Mouse (Mus musculus): ENCODE data around the gene Slc9a3r1. TPM values are rescaled to one million over a fixed set of nuclear protein-coding genes. Genes with fewer than 3 reads are reported as not detected.

The Slc9a3r1 gene
- polyA plus RNA-seq, 1 experiment from 2014 or later, result 46.4 TPM

DNA sequence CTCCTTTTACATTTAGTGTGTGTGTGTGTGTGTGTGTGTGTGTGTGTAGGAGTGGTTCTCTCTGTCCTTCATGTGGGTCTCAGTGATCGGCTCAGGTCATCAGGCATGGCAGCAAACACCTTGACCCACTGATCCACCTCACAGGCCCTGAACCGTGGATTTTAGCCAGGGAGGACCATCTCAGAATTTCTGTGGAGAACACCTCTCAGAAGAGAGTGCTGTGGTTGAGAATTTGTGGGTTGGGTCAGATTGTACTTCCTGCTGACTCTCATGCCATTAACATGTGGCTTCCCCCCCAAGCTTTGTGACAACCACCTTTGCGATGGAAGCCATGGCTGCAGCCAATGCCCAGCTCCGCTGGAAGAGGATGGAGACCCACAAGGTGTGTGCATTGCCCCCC, 37.4 kb downstream of the Slc9a3r1 start:
- no peak for ATAC-seq (replicated peaks)
- Histone ChIP-seq H3K27ac (no peak overlapping the region), H3K4me3 (no peak overlapping the region), H3K9ac (no peak overlapping the region), H3K4me1 (peaks cover 4% of the 10 kb centered on the region; the same call in 1 of the 2 replicates), H3K27me3 (replicated peaks) (no peaks in the 10 kb centered on the region), H3K9me3 (no peaks in the 10 kb centered on the region), H3K4me2 (no peak overlapping the region), H3K36me3 (replicated peaks) (peaks cover 5% of the 10 kb centered on the region; the same call in 1 of the 2 replicates)
- WGBS, result 93% methylated on average over 4 of the region's 4 CpGs

DNA sequence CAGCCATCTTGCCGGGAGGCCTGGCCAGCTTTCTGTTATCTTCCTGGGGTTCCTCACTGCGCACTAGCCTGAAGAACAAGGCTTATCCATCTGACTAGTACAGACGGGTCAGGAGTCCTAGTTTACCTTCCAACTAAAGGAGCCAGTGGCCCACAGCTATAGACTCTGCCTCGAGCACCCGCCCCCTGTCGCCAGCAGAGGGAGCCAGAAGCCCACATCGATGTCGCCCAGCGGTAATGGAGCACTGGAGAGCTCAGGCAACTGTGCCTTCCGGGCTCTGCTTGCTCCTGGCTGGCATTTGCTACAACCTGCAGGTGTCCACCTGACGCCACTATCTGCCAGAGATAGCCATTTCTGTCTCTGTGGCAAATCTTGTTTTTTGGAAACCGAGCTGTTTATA, 39.2 kb downstream of the Slc9a3r1 start:
- no peak overlapping the region for H3K27ac ChIP-seq
- peaks cover 17% of the 10 kb centered on the region for H3K36me3 ChIP-seq (replicated peaks)
- no peak overlapping the region for H3K4me3 ChIP-seq
- peak; percentile 83 for ATAC-seq (replicated peaks)
- H3K9ac ChIP-seq, result no peak overlapping the region
- no peaks in the 10 kb centered on the region for H3K9me3 ChIP-seq
- peaks cover 4% of the 10 kb centered on the region; the same call in 1 of the 2 replicates for H3K4me1 ChIP-seq
- H3K4me2 ChIP-seq, result no peak overlapping the region
- 14% methylated on average over 12 of the region's 12 CpGs for whole genome bisulfite sequencing
- H3K27me3 ChIP-seq (replicated peaks), result no peaks in the 10 kb centered on the region

GRCm38 (mm10) chr11:115202756-115203155, 39.6 kb downstream of the Slc9a3r1 start:
- ATAC-seq (replicated peaks), result no peak
- peaks cover 17% of the 10 kb centered on the region for H3K36me3 ChIP-seq (replicated peaks)
- no peak overlapping the region for H3K4me3 ChIP-seq
- 97% methylated on average over 9 of the region's 9 CpGs for WGBS
- peaks cover 4% of the 10 kb centered on the region; the same call in 1 of the 2 replicates for H3K4me1 ChIP-seq
- no peaks in the 10 kb centered on the region for H3K9me3 ChIP-seq
- no peak overlapping the region for H3K27ac ChIP-seq
- no peaks in the 10 kb centered on the region for H3K27me3 ChIP-seq (replicated peaks)
- H3K9ac ChIP-seq, result no peak overlapping the region
- no peak overlapping the region for H3K4me2 ChIP-seq

DNA sequence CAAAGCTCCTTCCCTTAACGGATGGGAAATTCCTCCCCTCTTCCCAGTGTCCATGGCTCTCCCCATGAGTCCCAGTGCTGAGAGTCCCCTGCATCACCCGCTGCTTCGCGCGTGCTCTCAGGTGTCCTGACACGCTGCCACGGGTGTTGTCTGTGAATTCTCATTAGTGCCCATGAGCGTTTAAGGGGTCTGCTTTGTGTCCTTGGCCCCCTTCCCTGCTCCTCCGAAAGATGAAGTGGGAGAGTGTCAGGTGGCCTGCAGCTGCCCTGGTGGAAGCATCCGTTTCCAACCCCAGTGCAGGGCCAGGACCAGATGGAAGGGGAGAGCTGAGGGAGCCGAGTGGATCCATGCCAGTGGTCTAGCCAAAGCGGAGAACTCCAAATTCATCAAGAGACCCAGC, 45.0 kb downstream of the Slc9a3r1 start:
- WGBS, result 79% methylated on average over 12 of the region's 12 CpGs
- H3K9me3 ChIP-seq, result no peaks in the 10 kb centered on the region
- no peaks in the 10 kb centered on the region for H3K27me3 ChIP-seq (replicated peaks)
- no peak overlapping the region for H3K9ac ChIP-seq
- peaks cover 8% of the 10 kb centered on the region; the same call in 1 of the 2 replicates for H3K4me1 ChIP-seq
- no peak for ATAC-seq (replicated peaks)
- H3K4me2 ChIP-seq, result no peak overlapping the region
- no peak overlapping the region for H3K4me3 ChIP-seq
- H3K36me3 ChIP-seq (replicated peaks), result peaks cover 17% of the 10 kb centered on the region
- H3K27ac ChIP-seq, result no peak overlapping the region

- Histone ChIP-seq H3K4me3 (no peak overlapping the region), H3K27me3 (replicated peaks) (no peaks in the 10 kb centered on the region), H3K4me2 (no peak overlapping the region), H3K27ac (no peak overlapping the region), H3K9me3 (no peaks in the 10 kb centered on the region), H3K9ac (no peak overlapping the region), H3K4me1 (peaks cover 8% of the 10 kb centered on the region; the same call in 1 of the 2 replicates), H3K36me3 (replicated peaks) (peaks cover 17% of the 10 kb centered on the region)
- 77% methylated on average over 25 of the region's 25 CpGs for WGBS
- no peak for ATAC-seq (replicated peaks)
Measured at GRCm38 (mm10) chr11:115208776-115209732, 45.9 kb downstream of the Slc9a3r1 start.

GRCm38 (mm10) chr11:115209958-115210357, 46.8 kb downstream of the Slc9a3r1 start:
- Histone ChIP-seq H3K4me3 (no peak overlapping the region), H3K4me2 (no peak overlapping the region), H3K9me3 (no peaks in the 10 kb centered on the region), H3K36me3 (replicated peaks) (peaks cover 16% of the 10 kb centered on the region), H3K27ac (no peak overlapping the region), H3K4me1 (peaks cover 8% of the 10 kb centered on the region; the same call in 1 of the 2 replicates), H3K27me3 (replicated peaks) (no peaks in the 10 kb centered on the region), H3K9ac (no peak overlapping the region)
- no peak for ATAC-seq (replicated peaks)
- WGBS, result 64% methylated on average over 7 of the region's 7 CpGs

GRCm38 (mm10) chr11:115212116-115212515, 49.0 kb downstream of the Slc9a3r1 start:
- peaks cover 8% of the 10 kb centered on the region; the same call in 1 of the 2 replicates for H3K4me1 ChIP-seq
- H3K4me2 ChIP-seq, result no peak overlapping the region
- H3K4me3 ChIP-seq, result no peak overlapping the region
- H3K9me3 ChIP-seq, result no peaks in the 10 kb centered on the region
- no peak overlapping the region for H3K27ac ChIP-seq
- no peaks in the 10 kb centered on the region for H3K27me3 ChIP-seq (replicated peaks)
- no peak for ATAC-seq (replicated peaks)
- no peak overlapping the region for H3K9ac ChIP-seq
- 62% methylated on average over 13 of the region's 13 CpGs for WGBS
- no peaks in the 10 kb centered on the region for H3K36me3 ChIP-seq (replicated peaks)

- H3K36me3 ChIP-seq (replicated peaks), result no peaks in the 10 kb centered on the region
- H3K4me3 ChIP-seq, result no peak overlapping the region
- no peak for ATAC-seq (replicated peaks)
- WGBS, result 40% methylated on average over 5 of the region's 5 CpGs
- no peak overlapping the region for H3K27ac ChIP-seq
- no peaks in the 10 kb centered on the region for H3K27me3 ChIP-seq (replicated peaks)
- no peaks in the 10 kb centered on the region for H3K9me3 ChIP-seq
- H3K4me1 ChIP-seq, result peaks cover 12% of the 10 kb centered on the region
- no peak overlapping the region for H3K9ac ChIP-seq
- no peak overlapping the region for H3K4me2 ChIP-seq
Measured at GRCm38 (mm10) chr11:115215123-115215522, 52.0 kb downstream of the Slc9a3r1 start.

DNA sequence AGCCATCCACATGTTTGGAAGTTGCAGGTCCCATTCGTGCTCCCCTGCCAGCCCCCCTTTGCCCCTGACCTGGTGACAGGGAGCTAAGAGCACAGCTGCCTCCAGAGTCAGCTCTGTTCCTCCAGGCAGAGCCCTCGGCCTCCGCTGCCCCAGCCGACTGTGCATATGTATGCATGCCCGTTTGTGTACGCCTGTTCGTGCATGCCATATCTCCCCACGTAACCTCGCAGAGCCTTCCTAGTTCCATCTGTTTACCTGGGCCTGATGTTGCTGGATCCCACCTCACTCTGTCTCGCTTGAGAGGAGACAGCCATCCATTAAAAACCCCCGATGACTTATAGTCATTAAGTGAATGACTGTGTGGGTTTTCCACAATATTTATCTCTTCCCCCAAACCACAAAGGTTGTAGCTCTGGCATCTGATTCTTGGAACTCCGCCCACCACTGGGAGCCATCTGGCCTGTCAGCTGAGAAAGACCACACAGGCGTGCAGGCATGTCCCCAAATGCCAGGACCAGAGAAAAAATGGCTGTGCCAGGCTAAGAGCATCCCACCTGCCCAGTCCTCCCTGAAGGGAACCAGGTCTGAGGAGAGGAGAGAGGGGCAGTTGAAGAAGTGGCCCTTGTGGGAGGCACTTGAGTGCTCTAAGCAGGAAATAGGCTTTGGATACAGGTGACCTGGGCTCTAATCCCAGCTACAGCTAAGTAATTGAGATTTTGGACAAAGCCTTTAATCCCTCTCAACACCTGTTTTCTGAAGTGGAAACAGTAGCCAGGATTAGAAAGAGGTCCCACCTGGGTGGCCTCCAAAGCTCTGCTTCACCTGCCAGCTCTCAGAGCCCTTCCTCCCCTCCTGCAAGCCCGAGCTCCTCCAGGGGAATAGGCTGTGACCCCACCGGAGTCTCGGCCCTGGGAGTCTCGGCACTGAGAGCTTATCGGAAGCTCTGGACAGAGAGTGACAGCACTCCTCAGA, 54.6 kb downstream of the Slc9a3r1 start:
- no peaks in the 10 kb centered on the region for H3K9me3 ChIP-seq
- no peak overlapping the region for H3K4me3 ChIP-seq
- H3K27ac ChIP-seq, result no peak overlapping the region
- WGBS, result 57% methylated on average over 18 of the region's 18 CpGs
- ATAC-seq (replicated peaks), result no peak
- peaks cover 19% of the 10 kb centered on the region for H3K4me1 ChIP-seq
- no peaks in the 10 kb centered on the region for H3K27me3 ChIP-seq (replicated peaks)
- H3K36me3 ChIP-seq (replicated peaks), result no peaks in the 10 kb centered on the region
- no peak overlapping the region for H3K9ac ChIP-seq
- no peak overlapping the region for H3K4me2 ChIP-seq

GRCm38 (mm10) chr11:115219263-115219662, 56.1 kb downstream of the Slc9a3r1 start:
- Histone ChIP-seq H3K27me3 (replicated peaks) (no peaks in the 10 kb centered on the region), H3K9me3 (no peaks in the 10 kb centered on the region), H3K4me3 (no peak overlapping the region), H3K27ac (no peak overlapping the region), H3K4me2 (no peak overlapping the region), H3K36me3 (replicated peaks) (no peaks in the 10 kb centered on the region), H3K4me1 (peaks cover 24% of the 10 kb centered on the region), H3K9ac (no peak overlapping the region)
- 85% methylated on average over 9 of the region's 9 CpGs for WGBS
- ATAC-seq (replicated peaks), result no peak

DNA sequence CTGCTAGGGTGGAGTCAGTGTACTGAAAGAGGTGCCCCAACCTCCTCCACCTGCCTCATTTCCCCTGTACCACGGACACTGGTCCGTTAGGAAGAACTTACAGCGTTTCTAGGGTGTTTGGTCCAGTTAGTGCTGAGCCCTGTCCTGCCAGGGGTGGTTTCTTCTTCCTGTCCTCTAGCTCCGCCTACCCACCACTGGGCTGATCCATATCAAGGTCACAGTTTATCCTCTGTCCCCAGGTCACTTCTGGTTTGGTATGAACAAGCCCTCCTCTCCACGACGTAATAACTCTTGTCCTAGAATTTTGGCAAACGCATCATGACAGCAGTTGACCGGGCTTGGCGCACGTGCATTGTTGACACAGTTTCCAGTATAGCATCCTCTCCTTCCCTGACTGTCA, 56.5 kb downstream of the Slc9a3r1 start:
- no peak overlapping the region for H3K4me3 ChIP-seq
- H3K9me3 ChIP-seq, result no peaks in the 10 kb centered on the region
- no peak overlapping the region for H3K27ac ChIP-seq
- no peak for ATAC-seq (replicated peaks)
- H3K36me3 ChIP-seq (replicated peaks), result no peaks in the 10 kb centered on the region
- H3K4me1 ChIP-seq, result peaks cover 27% of the 10 kb centered on the region
- WGBS, result 93% methylated on average over 10 of the region's 10 CpGs
- no peak overlapping the region for H3K4me2 ChIP-seq
- no peak overlapping the region for H3K9ac ChIP-seq
- H3K27me3 ChIP-seq (replicated peaks), result no peaks in the 10 kb centered on the region

DNA sequence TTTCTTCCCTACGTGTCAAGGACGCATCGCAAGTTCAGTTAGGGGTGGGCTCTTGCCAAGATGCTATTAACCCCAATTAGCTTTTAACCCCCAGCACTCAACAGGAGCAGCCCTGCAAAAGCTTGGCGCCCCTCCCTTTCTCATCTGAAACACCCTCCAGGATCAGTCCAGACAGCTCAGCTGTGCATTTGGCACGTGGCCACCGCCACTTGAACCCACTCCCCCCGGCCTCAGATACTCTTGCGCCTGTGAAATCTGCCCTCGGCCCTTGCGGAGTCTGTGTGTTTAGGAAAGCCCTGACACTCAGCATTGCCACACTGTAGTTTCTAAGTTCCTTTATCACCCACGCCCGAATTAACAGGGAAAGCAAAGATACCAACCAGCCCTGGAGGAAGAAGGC, 58.9 kb downstream of the Slc9a3r1 start:
- Histone ChIP-seq H3K4me3 (no peak overlapping the region), H3K9ac (no peak overlapping the region), H3K27me3 (replicated peaks) (no peaks in the 10 kb centered on the region), H3K4me1 (peaks cover 51% of the 10 kb centered on the region), H3K36me3 (replicated peaks) (no peaks in the 10 kb centered on the region), H3K27ac (no peak overlapping the region), H3K4me2 (no peak overlapping the region), H3K9me3 (no peaks in the 10 kb centered on the region)
- WGBS, result 58% methylated on average over 12 of the region's 12 CpGs
- no peak for ATAC-seq (replicated peaks)
